Mouse (Mus musculus): ENCODE measurements around the gene Pkdcc. TPM values are rescaled to one million over a fixed set of nuclear protein-coding genes. Genes with fewer than 3 reads are reported as not detected.

Pkdcc gene
- polyA plus RNA-seq, 1 experiment from 2014 or later = 10.8 TPM

- Histone ChIP-seq H3K4me2 (no peak overlapping the region), H3K4me1 (peaks cover 8% of the 10 kb centered on the region), H3K36me3 (replicated peaks) (no peaks in the 10 kb centered on the region), H3K9ac (no peak overlapping the region), H3K9me3 (no peaks in the 10 kb centered on the region), H3K27ac (no peak overlapping the region), H3K4me3 (replicated peaks) (no peak overlapping the region), H3K27me3 (no peaks in the 10 kb centered on the region)
- no peak for ATAC-seq (ENCODE audit: low FRiP score)
- WGBS = 87% methylated on average over 9 of the region's 9 CpGs
Observed at GRCm38 (mm10) chr17:83190810-83191209, 24.3 kb upstream of the Pkdcc start.

DNA sequence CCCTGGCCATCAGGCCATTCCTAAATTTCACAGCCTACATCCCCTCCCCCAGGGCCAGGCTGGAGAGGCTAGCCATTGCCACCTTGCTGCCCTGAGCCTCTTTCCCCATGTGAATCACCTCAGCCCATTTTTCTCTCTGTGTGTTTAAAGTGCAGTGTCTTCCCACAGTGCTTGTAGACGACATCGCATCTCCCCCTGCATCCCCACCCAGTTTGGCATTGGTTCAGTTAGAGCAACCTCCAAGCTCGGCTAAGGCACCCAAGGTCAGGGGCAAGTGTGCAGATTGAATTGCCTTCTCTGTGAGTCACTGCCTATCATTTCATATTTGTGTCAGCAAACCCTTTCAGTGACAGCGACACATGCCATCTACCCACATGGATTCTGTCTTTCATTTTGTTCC is 20.6 kb upstream of the Pkdcc start:
- 84% methylated on average over 4 of the region's 4 CpGs for WGBS
- H3K27ac ChIP-seq = no peak overlapping the region
- H3K4me1 ChIP-seq = peaks cover 13% of the 10 kb centered on the region
- no peak overlapping the region for H3K4me3 ChIP-seq (replicated peaks)
- no peak for ATAC-seq (ENCODE audit: low FRiP score)
- no peaks in the 10 kb centered on the region for H3K9me3 ChIP-seq
- H3K4me2 ChIP-seq = no peak overlapping the region
- no peaks in the 10 kb centered on the region for H3K36me3 ChIP-seq (replicated peaks)
- no peak overlapping the region for H3K9ac ChIP-seq
- H3K27me3 ChIP-seq = peaks cover 2% of the 10 kb centered on the region; the same call in 1 of the 2 replicates

DNA sequence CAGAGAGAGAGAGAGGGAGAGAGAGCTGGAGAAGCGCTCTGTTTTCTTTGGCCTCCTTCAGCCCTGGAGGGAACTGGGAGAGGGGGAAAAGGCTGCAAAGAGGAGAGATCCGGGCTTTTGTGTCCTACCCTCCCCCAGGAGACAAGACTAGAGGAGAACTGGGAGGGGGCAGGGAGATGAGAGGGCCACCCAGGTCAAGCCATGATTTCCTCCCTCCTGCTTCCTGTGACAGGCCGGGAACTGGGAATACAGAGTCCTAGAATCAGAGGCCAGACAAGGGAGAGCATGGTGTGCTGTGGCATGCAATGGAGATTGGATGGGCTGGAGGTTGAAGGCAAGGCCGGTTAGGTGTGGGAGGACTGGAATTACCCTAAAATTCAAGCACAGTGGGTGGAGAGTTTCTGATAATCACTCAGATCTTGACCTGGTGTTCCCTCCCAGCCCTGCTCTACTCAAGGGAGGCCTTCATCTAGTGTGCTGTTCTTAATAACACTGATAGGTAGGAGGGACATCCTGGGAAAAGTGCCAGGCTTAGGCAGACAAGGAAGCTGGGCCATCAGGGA is 17.6 kb upstream of the Pkdcc start:
- no peak overlapping the region for H3K9ac ChIP-seq
- 0 out of 2 replicates have a peak overlapping the region, but pooled peaks have one; percentile 10 for H3K27ac ChIP-seq
- no peaks in the 10 kb centered on the region for H3K9me3 ChIP-seq
- ATAC-seq (ENCODE audit: low FRiP score) = no peak
- H3K27me3 ChIP-seq = peaks cover 2% of the 10 kb centered on the region; the same call in 1 of the 2 replicates
- H3K4me2 ChIP-seq = no peak overlapping the region
- no peak overlapping the region for H3K4me3 ChIP-seq (replicated peaks)
- H3K4me1 ChIP-seq = peaks cover 20% of the 10 kb centered on the region
- no peaks in the 10 kb centered on the region for H3K36me3 ChIP-seq (replicated peaks)
- WGBS = 55% methylated on average over 4 of the region's 4 CpGs

DNA sequence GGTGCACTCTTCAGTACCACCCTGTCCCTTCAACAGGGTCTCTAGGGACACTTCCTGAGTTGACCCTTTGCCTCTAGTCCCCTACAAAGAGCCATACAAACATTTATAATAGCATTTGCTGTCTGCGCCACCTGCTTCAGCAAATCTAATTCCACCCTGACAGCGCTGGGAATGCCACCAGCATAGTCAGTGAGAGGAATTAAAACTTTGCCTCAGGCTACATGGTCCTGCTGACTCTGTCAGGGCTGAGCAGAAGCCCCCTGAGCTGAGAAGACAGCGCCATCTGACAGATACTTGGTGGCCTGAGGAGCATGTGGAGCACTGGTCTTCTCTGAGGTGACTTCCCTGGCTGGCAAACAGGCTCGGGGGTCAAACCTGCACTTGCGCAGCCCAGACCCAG is 14.6 kb upstream of the Pkdcc start:
- Histone ChIP-seq H3K27me3 (peaks cover 11% of the 10 kb centered on the region; the same call in 1 of the 2 replicates), H3K4me3 (replicated peaks) (no peak overlapping the region), H3K4me1 (peaks cover 36% of the 10 kb centered on the region), H3K9ac (no peak overlapping the region), H3K4me2 (no peak overlapping the region), H3K36me3 (replicated peaks) (no peaks in the 10 kb centered on the region), H3K9me3 (no peaks in the 10 kb centered on the region), H3K27ac (no peak overlapping the region)
- WGBS = 66% methylated on average over 5 of the region's 5 CpGs
- no peak for ATAC-seq (ENCODE audit: low FRiP score)

- H3K36me3 ChIP-seq (replicated peaks) = no peaks in the 10 kb centered on the region
- 13% methylated on average over 6 of the region's 6 CpGs for WGBS
- H3K4me3 ChIP-seq (replicated peaks) = no peak overlapping the region
- no peak; the same call in 1 of the 2 replicates for ATAC-seq (ENCODE audit: low FRiP score)
- H3K27me3 ChIP-seq = peaks cover 18% of the 10 kb centered on the region
- no peaks in the 10 kb centered on the region for H3K9me3 ChIP-seq
- peaks cover 36% of the 10 kb centered on the region for H3K4me1 ChIP-seq
- H3K4me2 ChIP-seq = 0 out of 2 replicates have a peak overlapping the region, but pooled peaks have one; percentile 4
- H3K9ac ChIP-seq = no peak overlapping the region
- H3K27ac ChIP-seq = no peak overlapping the region
Observed at GRCm38 (mm10) chr17:83201257-83201656, 13.8 kb upstream of the Pkdcc start.

DNA sequence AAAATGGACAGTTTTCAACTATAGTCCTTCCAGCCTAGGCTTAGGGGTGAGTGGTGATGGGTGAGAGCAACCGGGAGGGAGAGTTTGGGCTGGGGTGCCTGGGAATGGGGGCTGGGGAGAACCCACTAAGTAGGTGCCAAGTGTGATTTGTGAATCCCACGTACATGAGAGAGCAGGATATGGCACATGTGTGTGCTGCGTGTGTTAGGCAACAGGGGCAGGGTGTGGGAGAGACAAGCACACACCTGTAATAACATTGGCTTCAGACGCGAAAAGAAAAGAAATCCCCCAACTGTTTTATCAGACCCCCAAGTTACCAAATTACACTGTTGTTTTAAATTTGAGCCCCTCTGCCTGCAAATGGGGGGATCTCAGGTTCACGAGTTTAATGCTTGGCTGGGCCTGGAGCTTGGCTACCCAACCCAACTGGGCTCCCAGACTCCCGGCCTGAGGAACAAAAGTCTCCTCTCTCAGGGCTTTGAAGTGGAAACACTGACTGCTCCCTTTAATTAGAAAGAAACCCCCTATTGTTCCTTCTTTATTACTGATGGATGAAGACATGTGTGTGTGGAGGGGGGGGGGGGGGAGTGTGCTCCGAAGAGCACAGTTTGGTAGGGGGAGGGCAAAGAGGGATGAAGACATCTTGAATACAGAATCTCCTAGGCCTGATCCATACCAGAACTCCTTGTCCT is 11.3 kb upstream of the Pkdcc start:
- peak; percentile 40; the same call in 1 of the 2 replicates for ATAC-seq (ENCODE audit: low FRiP score)
- WGBS = 21% methylated on average over 8 of the region's 8 CpGs
- H3K9me3 ChIP-seq = no peaks in the 10 kb centered on the region
- H3K27me3 ChIP-seq = peaks cover 24% of the 10 kb centered on the region
- no peak overlapping the region for H3K9ac ChIP-seq
- no peak overlapping the region for H3K4me2 ChIP-seq
- H3K4me3 ChIP-seq (replicated peaks) = no peak overlapping the region
- no peak overlapping the region for H3K27ac ChIP-seq
- H3K4me1 ChIP-seq = peaks cover 36% of the 10 kb centered on the region
- H3K36me3 ChIP-seq (replicated peaks) = no peaks in the 10 kb centered on the region

DNA sequence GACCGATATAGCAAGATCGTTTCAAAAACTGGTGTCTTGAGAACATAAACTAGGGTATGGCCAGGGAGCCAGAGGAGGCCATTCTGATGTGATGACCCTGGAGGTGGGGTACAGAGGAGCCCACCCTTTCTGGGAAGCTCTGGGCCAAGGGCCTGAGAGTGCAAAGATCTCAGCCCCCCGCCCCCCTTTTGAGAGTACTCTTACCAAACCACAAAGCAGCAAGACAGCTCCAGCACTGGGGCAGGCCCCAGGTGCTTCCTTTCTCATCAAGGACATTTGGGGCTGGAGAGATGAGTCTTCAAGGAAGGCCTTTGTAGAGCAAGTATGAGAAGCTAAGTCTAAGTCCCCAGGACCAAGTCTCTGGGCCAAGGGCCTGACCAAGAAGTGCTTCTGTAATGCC is 7.8 kb upstream of the Pkdcc start:
- no peak overlapping the region for H3K27ac ChIP-seq
- H3K27me3 ChIP-seq = peaks cover 48% of the 10 kb centered on the region
- ATAC-seq (ENCODE audit: low FRiP score) = no peak
- 91% methylated on average over 3 of the region's 3 CpGs for WGBS
- no peak overlapping the region for H3K4me3 ChIP-seq (replicated peaks)
- no peak overlapping the region for H3K4me2 ChIP-seq
- H3K4me1 ChIP-seq = peaks cover 16% of the 10 kb centered on the region
- no peak overlapping the region for H3K9ac ChIP-seq
- H3K9me3 ChIP-seq = no peaks in the 10 kb centered on the region
- H3K36me3 ChIP-seq (replicated peaks) = no peaks in the 10 kb centered on the region

GRCm38 (mm10) chr17:83208455-83208854 is 6.6 kb upstream of the Pkdcc start:
- Histone ChIP-seq H3K9me3 (no peaks in the 10 kb centered on the region), H3K27ac (no peak overlapping the region), H3K4me2 (no peak overlapping the region), H3K9ac (no peak overlapping the region), H3K4me3 (replicated peaks) (no peak overlapping the region), H3K4me1 (peaks cover 17% of the 10 kb centered on the region), H3K27me3 (peaks cover 58% of the 10 kb centered on the region), H3K36me3 (replicated peaks) (no peaks in the 10 kb centered on the region)
- WGBS = 59% methylated on average over 2 of the region's 2 CpGs
- ATAC-seq (ENCODE audit: low FRiP score) = no peak

- no peak for ATAC-seq (ENCODE audit: low FRiP score)
- 79% methylated on average over 5 of the region's 5 CpGs for WGBS
- H3K4me3 ChIP-seq (replicated peaks) = no peak overlapping the region
- H3K9me3 ChIP-seq = no peaks in the 10 kb centered on the region
- H3K9ac ChIP-seq = no peak overlapping the region
- no peak overlapping the region for H3K4me2 ChIP-seq
- H3K27ac ChIP-seq = no peak overlapping the region
- peaks cover 19% of the 10 kb centered on the region for H3K4me1 ChIP-seq
- peaks cover 52% of the 10 kb centered on the region for H3K27me3 ChIP-seq
- H3K36me3 ChIP-seq (replicated peaks) = no peaks in the 10 kb centered on the region
Observed at GRCm38 (mm10) chr17:83210531-83210930, 4.6 kb upstream of the Pkdcc start.

GRCm38 (mm10) chr17:83211196-83211595 is 3.9 kb upstream of the Pkdcc start:
- no peak overlapping the region for H3K4me2 ChIP-seq
- no peak overlapping the region for H3K27ac ChIP-seq
- H3K4me3 ChIP-seq (replicated peaks) = no peak overlapping the region
- H3K27me3 ChIP-seq = peaks cover 46% of the 10 kb centered on the region
- ATAC-seq (ENCODE audit: low FRiP score) = no peak
- H3K9me3 ChIP-seq = no peaks in the 10 kb centered on the region
- peaks cover 24% of the 10 kb centered on the region for H3K4me1 ChIP-seq
- no peak overlapping the region for H3K9ac ChIP-seq
- H3K36me3 ChIP-seq (replicated peaks) = no peaks in the 10 kb centered on the region
- WGBS = 86% methylated on average over 10 of the region's 10 CpGs

DNA sequence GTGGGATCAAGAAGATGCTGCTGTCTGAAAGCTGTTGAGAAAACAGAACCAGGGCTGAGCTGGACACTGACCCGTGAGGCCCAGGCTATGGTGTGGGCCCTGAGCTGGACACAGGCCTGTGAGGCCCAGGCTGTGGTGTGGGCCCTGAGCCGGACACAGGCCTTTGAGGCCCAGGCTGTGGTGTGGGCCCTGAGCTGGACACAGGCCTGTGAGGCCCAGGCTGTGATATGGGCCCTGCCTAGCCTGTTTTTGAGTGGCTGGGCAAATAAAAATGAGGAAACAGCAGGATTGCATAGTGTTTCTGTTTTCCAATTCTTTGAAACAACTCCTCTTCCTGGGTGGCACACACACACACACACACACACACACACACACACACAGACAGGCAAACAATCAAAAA is 2.7 kb upstream of the Pkdcc start:
- Histone ChIP-seq H3K4me2 (no peak overlapping the region), H3K4me1 (peaks cover 37% of the 10 kb centered on the region), H3K27me3 (peaks cover 54% of the 10 kb centered on the region), H3K9me3 (no peaks in the 10 kb centered on the region), H3K9ac (no peak overlapping the region), H3K4me3 (replicated peaks) (no peak overlapping the region), H3K27ac (no peak overlapping the region), H3K36me3 (replicated peaks) (no peaks in the 10 kb centered on the region)
- no peak for ATAC-seq (ENCODE audit: low FRiP score)
- WGBS = 66% methylated on average over 2 of the region's 2 CpGs

- WGBS = 40% methylated on average over 9 of the region's 9 CpGs
- Histone ChIP-seq H3K4me3 (replicated peaks) (peak overlapping the region; percentile 69; the same call in 1 of the 2 replicates), H3K4me1 (peaks cover 46% of the 10 kb centered on the region), H3K4me2 (peak overlapping the region; percentile 96), H3K9ac (peak overlapping the region; percentile 87; the same call in 1 of the 2 replicates), H3K36me3 (replicated peaks) (no peaks in the 10 kb centered on the region), H3K9me3 (no peaks in the 10 kb centered on the region), H3K27ac (peak overlapping the region; percentile 87), H3K27me3 (peaks cover 57% of the 10 kb centered on the region)
- no peak for ATAC-seq (ENCODE audit: low FRiP score)
Observed at GRCm38 (mm10) chr17:83213228-83213915, 1.7 kb upstream of the Pkdcc start.
